Mouse (Mus musculus): ENCODE results near the gene 1700031F05Rik. TPM values are rescaled to one million over a fixed set of nuclear protein-coding genes. Genes with fewer than 3 reads are reported as not detected.
"Not testable (repeated sequence)": the region's sequence is repeated elsewhere in the genome, so short reads cannot be mapped to it uniquely, and the experiment has no call there.

Gene 1700031F05Rik
- polyA plus RNA-seq (2014; fragmentation: Nextera tagmentation; extraction: Ambion mirVana) = not detected in 2 replicates

DNA sequence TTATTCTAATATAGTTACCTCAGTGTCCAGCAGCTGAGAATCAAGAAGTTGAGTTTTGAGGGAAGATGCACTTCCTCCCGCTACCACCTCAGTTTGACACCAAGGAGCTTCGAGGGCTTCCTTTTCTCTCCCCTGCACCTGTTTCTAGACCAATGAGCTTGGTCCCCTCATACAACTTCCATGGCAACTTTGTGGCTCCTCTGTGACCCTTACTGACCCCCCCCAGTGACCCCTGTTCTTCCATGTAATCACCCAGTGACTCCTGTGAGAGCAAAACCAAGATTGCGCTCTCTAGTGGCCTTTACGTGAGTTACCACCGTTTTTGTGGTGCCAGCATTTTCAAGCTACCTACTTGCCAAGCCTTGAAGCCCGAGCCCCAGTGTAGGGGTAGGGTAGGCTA is at the start of gene 1700031F05Rik:
Gene 1700031F05Rik, minus strand, starts transcription at position 101 of the 400 bp plus-strand sequence.
- no peak for DNase-seq (ENCODE audit: low spot score)
- Histone ChIP-seq H3K4me1 (replicated peaks; ENCODE audit: control insufficient read depth, insufficient read depth, low read length) (no peaks in the 10 kb centered on the region), H3K27me3 (ENCODE audit: control insufficient read depth, insufficient read depth, low read length) (no peaks in the 10 kb centered on the region), H3K27ac (ENCODE audit: low read depth, low read length) (no peak within 1 kb of the TSS), H3K36me3 (ENCODE audit: control insufficient read depth, insufficient read depth, low read length) (no peaks in the 10 kb centered on the region), H3K9ac (ENCODE audit: low read length) (no peak within 1 kb of the TSS), H3K9me3 (ENCODE audit: control insufficient read depth, low read length) (no peaks in the 10 kb centered on the region), H3K4me3 (ENCODE audit: low read depth, low read length) (no peak within 1 kb of the TSS), H3K4me2 (ENCODE audit: low read depth, low read length, severe bottlenecking) (no peak within 1 kb of the TSS)
- ATAC-seq (replicated peaks; ENCODE audit: low FRiP score) = no peak
- WGBS = 94% methylated on average over 6 of the region's 6 CpGs

DNA sequence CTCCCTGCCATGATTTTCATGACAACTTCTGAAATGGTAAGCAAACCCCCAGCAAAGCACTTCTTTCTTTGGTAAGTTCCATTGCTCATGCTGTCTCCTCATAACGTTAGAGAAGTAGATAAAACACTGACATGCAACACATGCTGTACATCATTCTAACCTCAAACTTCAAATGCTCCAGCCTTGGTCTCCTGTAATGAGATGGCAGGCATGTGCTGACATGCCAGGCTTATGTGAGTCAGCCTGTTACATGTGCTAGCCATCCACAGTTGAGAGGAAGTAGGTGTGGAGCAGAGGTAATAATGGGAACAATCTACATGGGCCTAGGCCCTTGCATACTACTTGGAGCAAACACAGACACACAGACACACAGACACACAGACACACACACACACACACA is 47.1 kb upstream of the 1700031F05Rik start:
- H3K4me3 ChIP-seq (ENCODE audit: low read depth, low read length); H3K27me3 ChIP-seq (ENCODE audit: control insufficient read depth, insufficient read depth, low read length); H3K36me3 ChIP-seq (ENCODE audit: control insufficient read depth, insufficient read depth, low read length); DNase-seq (ENCODE audit: low spot score); H3K4me2 ChIP-seq (ENCODE audit: low read depth, low read length, severe bottlenecking); H3K9me3 ChIP-seq (ENCODE audit: control insufficient read depth, low read length); H3K9ac ChIP-seq (ENCODE audit: low read length); H3K4me1 ChIP-seq (replicated peaks; ENCODE audit: control insufficient read depth, insufficient read depth, low read length); H3K27ac ChIP-seq (ENCODE audit: low read depth, low read length); ATAC-seq (replicated peaks; ENCODE audit: low FRiP score): not testable (repeated sequence)
- 94% methylated on average over 1 of the region's 1 CpGs for WGBS

DNA sequence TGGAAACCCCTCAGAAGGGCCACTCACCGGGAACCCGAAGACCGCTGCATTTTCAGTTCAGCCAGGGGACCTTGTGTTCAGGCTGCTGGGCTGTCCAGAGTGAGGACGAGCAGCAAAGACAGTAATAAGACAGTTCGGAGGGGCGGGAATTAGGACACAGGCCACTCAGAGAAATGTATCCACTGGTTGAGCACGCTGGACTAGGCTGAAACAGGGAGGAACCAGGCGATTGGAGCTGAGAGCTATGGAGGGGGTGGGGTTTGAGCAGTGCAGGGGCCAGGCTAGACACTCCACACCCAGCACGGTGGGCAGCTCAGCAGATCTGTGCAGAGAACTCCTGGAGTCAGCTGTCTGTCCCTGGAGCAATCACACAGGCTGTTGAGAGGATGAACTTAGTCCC is 40.8 kb upstream of the 1700031F05Rik start, which contains the start of the genes Dmrtc1a and 1700011M02Rik:
Gene Dmrtc1a, minus strand, starts transcription at position 101 of the 400 bp plus-strand sequence.
Gene 1700011M02Rik, plus strand, starts transcription at position 319 of the 400 bp plus-strand sequence.
- 80% methylated on average over 6 of the region's 9 CpGs for WGBS
- H3K27me3 ChIP-seq (ENCODE audit: control insufficient read depth, insufficient read depth, low read length); H3K4me2 ChIP-seq (ENCODE audit: low read depth, low read length, severe bottlenecking); H3K9ac ChIP-seq (ENCODE audit: low read length); ATAC-seq (replicated peaks; ENCODE audit: low FRiP score); H3K27ac ChIP-seq (ENCODE audit: low read depth, low read length); H3K36me3 ChIP-seq (ENCODE audit: control insufficient read depth, insufficient read depth, low read length); H3K4me3 ChIP-seq (ENCODE audit: low read depth, low read length); DNase-seq (ENCODE audit: low spot score); H3K4me1 ChIP-seq (replicated peaks; ENCODE audit: control insufficient read depth, insufficient read depth, low read length); H3K9me3 ChIP-seq (ENCODE audit: control insufficient read depth, low read length): not testable (repeated sequence)

DNA sequence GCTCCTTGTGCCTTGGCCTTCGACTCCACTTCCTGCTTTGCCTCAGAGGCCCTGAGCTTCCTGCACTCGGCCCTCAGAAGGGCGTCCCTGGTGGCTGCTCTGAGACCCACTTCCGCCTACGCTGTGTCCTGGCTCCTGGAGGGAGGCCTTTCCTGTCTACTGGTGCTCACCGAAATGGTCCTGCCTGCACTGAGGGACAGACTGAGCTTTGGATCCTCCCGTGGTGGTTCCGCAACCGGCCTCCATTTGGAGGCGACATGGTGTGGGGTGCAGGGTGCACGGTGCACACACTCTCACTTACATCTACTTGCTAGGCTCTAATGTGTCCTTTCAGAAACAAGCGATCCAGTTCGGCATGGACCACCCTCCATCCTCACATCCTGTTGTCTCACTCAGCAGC is 13.3 kb downstream of the 1700031F05Rik start, which contains the start of gene Dmrtc1c2:
Gene Dmrtc1c2, minus strand, starts transcription at position 101 of the 400 bp plus-strand sequence.
- 50% methylated on average over 1 of the region's 13 CpGs for WGBS
- not testable (repeated sequence) for H3K27me3 ChIP-seq (ENCODE audit: control insufficient read depth, insufficient read depth, low read length); H3K27ac ChIP-seq (ENCODE audit: low read depth, low read length); H3K4me1 ChIP-seq (replicated peaks; ENCODE audit: control insufficient read depth, insufficient read depth, low read length); H3K9ac ChIP-seq (ENCODE audit: low read length); H3K4me3 ChIP-seq (ENCODE audit: low read depth, low read length); ATAC-seq (replicated peaks; ENCODE audit: low FRiP score); H3K9me3 ChIP-seq (ENCODE audit: control insufficient read depth, low read length); H3K4me2 ChIP-seq (ENCODE audit: low read depth, low read length, severe bottlenecking); DNase-seq (ENCODE audit: low spot score); H3K36me3 ChIP-seq (ENCODE audit: control insufficient read depth, insufficient read depth, low read length)

DNA sequence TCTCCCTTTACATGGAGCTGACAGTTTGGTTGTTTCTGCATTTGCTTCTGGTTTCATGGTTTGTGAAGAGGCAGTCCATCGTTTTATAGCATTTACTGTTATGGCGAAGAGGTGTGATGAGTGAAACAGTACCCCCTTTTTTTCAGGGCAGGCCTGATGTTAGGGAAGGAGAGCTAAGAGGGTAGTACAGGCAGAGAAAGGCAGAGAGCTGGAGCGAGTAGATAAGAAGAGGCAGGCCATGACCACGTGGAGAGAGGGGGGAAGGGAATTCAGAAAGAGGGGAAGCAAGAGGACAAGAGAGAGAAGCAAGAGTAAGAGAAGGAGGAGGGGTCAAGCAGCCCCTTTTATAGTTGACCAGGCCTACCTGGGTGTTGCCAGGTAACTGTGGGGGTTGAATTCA is 55.5 kb downstream of the 1700031F05Rik start:
- Histone ChIP-seq H3K27ac (ENCODE audit: low read depth, low read length) (no peak overlapping the region), H3K27me3 (ENCODE audit: control insufficient read depth, insufficient read depth, low read length) (peaks cover 4% of the 10 kb centered on the region; the same call in 1 of the 2 replicates), H3K9ac (ENCODE audit: low read length) (no peak overlapping the region), H3K4me1 (replicated peaks; ENCODE audit: control insufficient read depth, insufficient read depth, low read length) (no peaks in the 10 kb centered on the region), H3K4me2 (ENCODE audit: low read depth, low read length, severe bottlenecking) (no peak overlapping the region), H3K4me3 (ENCODE audit: low read depth, low read length) (no peak overlapping the region), H3K9me3 (ENCODE audit: control insufficient read depth, low read length) (no peaks in the 10 kb centered on the region), H3K36me3 (ENCODE audit: control insufficient read depth, insufficient read depth, low read length) (no peaks in the 10 kb centered on the region)
- WGBS = 66% methylated on average over 4 of the region's 4 CpGs
- no peak for DNase-seq (ENCODE audit: low spot score)
- ATAC-seq (replicated peaks; ENCODE audit: low FRiP score) = no peak

Other genes starting within 250 kb of the 1700031F05Rik start
- 7.5 and 8.0 TPM in 2 replicates for gene Phka1, start 223.7 kb downstream of the 1700031F05Rik start, polyA plus RNA-seq (2014; fragmentation: Nextera tagmentation; extraction: Ambion mirVana)
- not detected in 2 replicates for gene Gm3880, start 181.0 kb downstream of the 1700031F05Rik start, polyA plus RNA-seq (2014; fragmentation: Nextera tagmentation; extraction: Ambion mirVana)
- gene Gm9112, start 160.3 kb downstream of the 1700031F05Rik start, polyA plus RNA-seq (2014; fragmentation: Nextera tagmentation; extraction: Ambion mirVana) = not detected in 2 replicates
- gene Dmrtc1b, start 160.1 kb downstream of the 1700031F05Rik start, polyA plus RNA-seq (2014; fragmentation: Nextera tagmentation; extraction: Ambion mirVana) = not detected in 2 replicates
- not detected in 2 replicates for gene Dmrtc1c1, start 65.0 kb downstream of the 1700031F05Rik start, polyA plus RNA-seq (2014; fragmentation: Nextera tagmentation; extraction: Ambion mirVana)
- gene Dmrtc1c2, start 13.4 kb downstream of the 1700031F05Rik start, polyA plus RNA-seq (2014; fragmentation: Nextera tagmentation; extraction: Ambion mirVana) = not detected in 2 replicates
- 0.32 and 0.40 TPM in 2 replicates for gene Dmrtc1a, start 40.7 kb upstream of the 1700031F05Rik start, polyA plus RNA-seq (2014; fragmentation: Nextera tagmentation; extraction: Ambion mirVana)
- not detected in 2 replicates for gene 1700011M02Rik, start 40.9 kb upstream of the 1700031F05Rik start, polyA plus RNA-seq (2014; fragmentation: Nextera tagmentation; extraction: Ambion mirVana)
- not detected in 2 replicates for gene 1700018G05Rik, start 60.4 kb upstream of the 1700031F05Rik start, polyA plus RNA-seq (2014; fragmentation: Nextera tagmentation; extraction: Ambion mirVana)

Data from forebrain, embryonic 11.5 days (tissue).